Mouse (Mus musculus): ENCODE measurements around the gene Ackr3. TPM values are rescaled to one million over a fixed set of nuclear protein-coding genes. Genes with fewer than 3 reads are reported as not detected.

Ackr3 gene
- polyA plus RNA-seq, 1 experiment: not detected

DNA sequence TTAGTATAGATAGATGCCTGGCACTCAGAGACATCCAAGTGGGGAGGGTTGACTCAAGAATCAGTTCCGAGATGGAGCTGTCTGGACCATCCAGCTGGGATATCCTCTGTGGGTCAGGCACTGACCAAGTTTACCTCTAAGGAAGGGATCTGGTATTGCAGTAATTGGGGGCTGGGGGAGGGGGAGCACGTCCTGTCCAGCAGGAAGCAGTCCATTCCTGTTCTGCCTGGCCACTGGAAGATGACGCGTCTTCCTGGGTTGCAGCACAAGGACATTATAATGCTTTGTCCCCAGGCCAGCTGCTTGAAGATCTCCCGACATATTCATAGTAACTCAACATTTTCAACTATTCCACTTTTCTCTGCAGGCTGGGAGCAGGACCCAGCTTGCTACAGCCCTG is 2.5 kb upstream of the Ackr3 start:
- WGBS: 93% methylated on average over 5 of the region's 5 CpGs
- H3K27ac ChIP-seq (ENCODE audit: insufficient read depth, low read depth, low read length): no peak overlapping the region
- TF ChIP-seq POLR2A (IDR thresholded peaks at IDR 0.05; ENCODE audit: insufficient read depth, low read depth, low read length) (no peak), CTCF (IDR thresholded peaks at IDR 0.05; ENCODE audit: insufficient read depth, low read depth, low read length) (no peak)
- peaks cover 5% of the 10 kb centered on the region for H3K4me1 ChIP-seq (ENCODE audit: control insufficient read depth, insufficient read depth, low read length)
- no peak overlapping the region for H3K4me3 ChIP-seq (ENCODE audit: insufficient read depth, low read depth, low read length)

DNA sequence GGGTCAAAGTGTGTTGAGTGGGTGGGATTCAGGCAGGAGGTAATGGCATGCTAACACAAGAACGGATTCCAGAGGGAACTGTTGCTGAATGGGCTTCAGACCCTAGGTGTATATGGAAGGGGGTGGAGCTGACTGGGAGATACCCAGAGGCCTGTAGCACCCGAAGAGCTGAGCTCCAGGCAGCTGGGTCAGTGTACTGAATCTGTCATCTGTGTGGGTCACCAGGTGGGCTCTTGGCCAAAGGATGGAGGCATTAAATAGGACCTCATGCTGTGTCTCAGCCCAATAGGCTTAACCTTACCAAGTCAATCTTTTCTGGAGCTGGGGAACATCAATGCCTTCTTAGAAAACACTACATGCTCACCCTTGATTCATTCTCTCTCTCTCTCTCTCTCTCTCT is 2.1 kb upstream of the Ackr3 start:
- 76% methylated on average over 2 of the region's 2 CpGs for WGBS
- TF ChIP-seq POLR2A (IDR thresholded peaks at IDR 0.05; ENCODE audit: insufficient read depth, low read depth, low read length) (no peak), CTCF (IDR thresholded peaks at IDR 0.05; ENCODE audit: insufficient read depth, low read depth, low read length) (no peak)
- no peak overlapping the region for H3K4me3 ChIP-seq (ENCODE audit: insufficient read depth, low read depth, low read length)
- peaks cover 5% of the 10 kb centered on the region for H3K4me1 ChIP-seq (ENCODE audit: control insufficient read depth, insufficient read depth, low read length)
- no peak overlapping the region for H3K27ac ChIP-seq (ENCODE audit: insufficient read depth, low read depth, low read length)

GRCm38 (mm10) chr1:90202207-90202978 is 1.4 kb upstream of the Ackr3 start:
- peak; percentile 18; the same call in 1 of the 2 replicates for TF ChIP-seq CTCF (IDR thresholded peaks at IDR 0.05; ENCODE audit: insufficient read depth, low read depth, low read length)
- no peak for TF ChIP-seq POLR2A (IDR thresholded peaks at IDR 0.05; ENCODE audit: insufficient read depth, low read depth, low read length)
- no peak overlapping the region for H3K27ac ChIP-seq (ENCODE audit: insufficient read depth, low read depth, low read length)
- 49% methylated on average over 23 of the region's 23 CpGs for WGBS
- no peak overlapping the region for H3K4me3 ChIP-seq (ENCODE audit: insufficient read depth, low read depth, low read length)
- peaks cover 7% of the 10 kb centered on the region for H3K4me1 ChIP-seq (ENCODE audit: control insufficient read depth, insufficient read depth, low read length)

GRCm38 (mm10) chr1:90203341-90203740 is 439 bp upstream of the Ackr3 start:
- Histone ChIP-seq H3K4me3 (ENCODE audit: insufficient read depth, low read depth, low read length) (no peak overlapping the region), H3K27ac (ENCODE audit: insufficient read depth, low read depth, low read length) (no peak overlapping the region), H3K4me1 (ENCODE audit: control insufficient read depth, insufficient read depth, low read length) (peaks cover 14% of the 10 kb centered on the region)
- no peak for TF ChIP-seq CTCF (IDR thresholded peaks at IDR 0.05; ENCODE audit: insufficient read depth, low read depth, low read length)
- TF ChIP-seq POLR2A (IDR thresholded peaks at IDR 0.05; ENCODE audit: insufficient read depth, low read depth, low read length): no peak
- WGBS: 47% methylated on average over 11 of the region's 11 CpGs

DNA sequence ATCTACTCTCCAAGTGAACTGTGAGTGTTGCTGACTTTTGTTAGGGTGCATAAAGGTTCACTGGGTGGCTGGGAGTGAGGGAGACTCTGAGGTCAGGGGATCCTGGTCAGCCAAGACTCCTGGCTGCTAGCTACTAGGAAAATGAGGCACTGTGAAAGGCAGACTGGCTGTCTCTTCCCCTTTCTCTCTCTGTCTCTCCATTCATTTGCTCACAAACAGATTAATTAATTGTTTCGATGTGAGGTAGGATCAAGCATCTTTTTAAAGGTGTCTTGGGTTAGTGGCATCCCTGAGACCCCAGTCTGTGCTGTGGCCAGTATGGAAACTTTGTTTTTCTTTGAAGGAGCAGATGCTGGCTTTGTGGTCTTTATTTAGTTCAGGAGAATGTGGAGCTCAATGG is 1.0 kb downstream of the Ackr3 start:
- Histone ChIP-seq H3K27ac (ENCODE audit: insufficient read depth, low read depth, low read length) (0 out of 2 replicates have a peak overlapping the region, but pooled peaks have one; percentile 12), H3K4me3 (ENCODE audit: insufficient read depth, low read depth, low read length) (peak overlapping the region; percentile 39), H3K4me1 (ENCODE audit: control insufficient read depth, insufficient read depth, low read length) (peaks cover 23% of the 10 kb centered on the region)
- TF ChIP-seq CTCF (IDR thresholded peaks at IDR 0.05; ENCODE audit: insufficient read depth, low read depth, low read length) (no peak), POLR2A (IDR thresholded peaks at IDR 0.05; ENCODE audit: insufficient read depth, low read depth, low read length) (no peak)
- 25% methylated on average over 1 of the region's 1 CpGs for WGBS

DNA sequence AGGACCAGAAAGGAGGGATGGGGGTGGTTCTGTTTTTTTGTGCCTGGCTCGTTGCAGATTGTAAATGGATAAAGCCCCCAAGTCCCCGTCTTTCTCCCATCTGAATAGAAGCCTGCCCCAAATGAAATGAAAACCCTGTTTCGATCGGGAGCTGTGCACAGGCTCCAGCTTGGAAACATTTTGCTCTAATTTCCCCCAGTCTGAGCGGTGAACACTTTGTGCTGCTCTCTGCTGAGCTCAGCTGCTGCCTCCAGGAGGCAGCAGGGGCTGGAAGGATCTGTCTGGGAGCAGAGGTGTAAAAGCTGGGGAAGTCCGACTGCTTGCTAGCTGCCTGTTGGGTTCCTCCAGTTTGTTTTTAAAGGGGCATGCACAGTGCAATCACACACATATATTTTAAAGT is 1.4 kb downstream of the Ackr3 start:
- 5% methylated on average over 6 of the region's 6 CpGs for WGBS
- no peak for TF ChIP-seq POLR2A (IDR thresholded peaks at IDR 0.05; ENCODE audit: insufficient read depth, low read depth, low read length)
- peak; percentile 86 for TF ChIP-seq CTCF (IDR thresholded peaks at IDR 0.05; ENCODE audit: insufficient read depth, low read depth, low read length)
- 0 out of 2 replicates have a peak overlapping the region, but pooled peaks have one; percentile 12 for H3K27ac ChIP-seq (ENCODE audit: insufficient read depth, low read depth, low read length)
- peaks cover 24% of the 10 kb centered on the region for H3K4me1 ChIP-seq (ENCODE audit: control insufficient read depth, insufficient read depth, low read length)
- peak overlapping the region; percentile 39 for H3K4me3 ChIP-seq (ENCODE audit: insufficient read depth, low read depth, low read length)

GRCm38 (mm10) chr1:90206684-90207083 is 2.9 kb downstream of the Ackr3 start:
- TF ChIP-seq POLR2A (IDR thresholded peaks at IDR 0.05; ENCODE audit: insufficient read depth, low read depth, low read length) (no peak), CTCF (IDR thresholded peaks at IDR 0.05; ENCODE audit: insufficient read depth, low read depth, low read length) (no peak)
- WGBS: 61% methylated on average over 3 of the region's 3 CpGs
- H3K27ac ChIP-seq (ENCODE audit: insufficient read depth, low read depth, low read length): no peak overlapping the region
- peaks cover 30% of the 10 kb centered on the region for H3K4me1 ChIP-seq (ENCODE audit: control insufficient read depth, insufficient read depth, low read length)
- no peak overlapping the region for H3K4me3 ChIP-seq (ENCODE audit: insufficient read depth, low read depth, low read length)

GRCm38 (mm10) chr1:90207279-90207678 is 3.5 kb downstream of the Ackr3 start:
- WGBS: 68% methylated on average over 6 of the region's 6 CpGs
- no peak overlapping the region for H3K4me3 ChIP-seq (ENCODE audit: insufficient read depth, low read depth, low read length)

DNA sequence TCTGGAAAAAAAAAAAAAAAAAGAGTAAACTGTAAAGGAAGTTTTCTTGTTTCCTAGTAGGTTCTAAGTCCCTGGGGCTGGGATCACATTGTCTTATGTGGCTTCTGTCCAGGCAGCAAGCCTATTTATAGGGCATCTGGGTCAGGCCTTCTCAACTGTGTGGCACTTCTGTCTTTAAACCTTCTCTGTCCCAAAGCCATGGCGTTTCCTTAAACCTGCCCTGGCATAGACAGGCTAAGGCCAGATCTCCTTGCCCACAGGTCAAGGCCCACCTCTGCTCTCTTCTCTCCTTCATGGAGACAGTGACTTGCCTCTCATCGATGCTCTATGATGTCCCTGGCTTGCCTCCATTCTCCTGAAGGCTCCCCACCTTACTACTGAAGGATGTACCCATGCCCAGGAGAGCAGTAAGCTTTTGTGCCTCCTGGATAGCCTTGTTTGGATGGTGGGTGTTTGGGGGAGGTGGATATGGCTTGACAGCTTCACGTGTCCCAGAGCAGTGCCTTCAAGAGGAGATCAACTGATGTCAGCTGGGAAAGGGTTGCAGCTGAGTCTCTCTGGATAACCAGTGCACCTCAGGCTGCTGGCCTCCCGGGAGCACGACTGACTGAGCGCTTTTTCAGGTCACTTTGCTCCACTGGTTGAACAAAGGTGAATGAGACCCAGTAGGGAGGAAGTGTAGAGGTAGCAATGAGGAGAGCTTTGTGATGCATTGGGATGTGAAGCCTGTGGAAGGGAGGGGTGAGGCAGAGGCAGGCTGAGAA is 4.1 kb downstream of the Ackr3 start:
- H3K4me3 ChIP-seq (ENCODE audit: insufficient read depth, low read depth, low read length): no peak overlapping the region
- H3K4me1 ChIP-seq (ENCODE audit: control insufficient read depth, insufficient read depth, low read length): peaks cover 30% of the 10 kb centered on the region
- H3K27ac ChIP-seq (ENCODE audit: insufficient read depth, low read depth, low read length): no peak overlapping the region
- 70% methylated on average over 6 of the region's 6 CpGs for WGBS
- no peak for TF ChIP-seq CTCF (IDR thresholded peaks at IDR 0.05; ENCODE audit: insufficient read depth, low read depth, low read length)
- TF ChIP-seq POLR2A (IDR thresholded peaks at IDR 0.05; ENCODE audit: insufficient read depth, low read depth, low read length): no peak

More at GRCm38 (mm10) chr1:90207279-90207678, 3.5 kb downstream of the Ackr3 start:
- H3K27ac ChIP-seq (ENCODE audit: insufficient read depth, low read depth, low read length): no peak overlapping the region
- TF ChIP-seq POLR2A (IDR thresholded peaks at IDR 0.05; ENCODE audit: insufficient read depth, low read depth, low read length) (no peak), CTCF (IDR thresholded peaks at IDR 0.05; ENCODE audit: insufficient read depth, low read depth, low read length) (no peak)
- peaks cover 30% of the 10 kb centered on the region for H3K4me1 ChIP-seq (ENCODE audit: control insufficient read depth, insufficient read depth, low read length)
